Comparison of ENCODE assay signal across 9 mouse cellular contexts in the genomic region with DNA sequence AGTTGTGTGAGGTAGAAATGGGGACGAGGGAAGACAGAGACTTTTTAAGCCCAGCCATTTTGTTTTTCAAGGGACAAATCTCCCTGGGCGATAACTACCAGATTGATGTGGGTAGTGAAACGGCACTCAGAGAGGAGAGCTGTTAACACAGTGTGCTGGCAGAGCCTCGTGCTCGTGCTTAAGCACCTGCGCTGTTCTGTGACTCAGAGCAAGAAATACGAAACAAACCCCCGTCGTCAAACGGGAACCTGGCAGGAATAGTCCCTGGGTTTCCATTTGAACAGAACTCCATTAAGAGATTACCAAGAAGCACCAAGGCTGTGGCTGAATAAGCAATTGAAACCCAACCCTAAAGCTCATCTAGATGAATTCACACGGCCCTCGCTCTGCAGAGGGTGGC.
DNase-seq lines count a peak whose midpoint lies in the region; ATAC-seq and TF ChIP-seq lines count a peak whose summit lies in the region.
"Had no signal": no experiment of that assay in that cellular context is flagged by ENCODE, and none has a peak within 500 bp of the region (broad histone marks: within the 10 kb centered on the region; RNA-seq: fewer than 3 reads in every experiment).

No protein-coding gene starts in this region.

- no peak overlapping the region for H3K4me3 ChIP-seq in cerebellum, adult 2 months (replicated peaks; ENCODE audit: insufficient read depth, low read depth, low read length)
- no peak overlapping the region for H3K4me3 ChIP-seq in heart, embryonic 16.5 days (ENCODE audit: low read length)
- H3K4me3 ChIP-seq in neural tube, embryonic 12.5 days: no peak overlapping the region

- peak overlapping the region; percentile 21; the same call in 1 of the 2 replicates for H3K4me2 ChIP-seq in heart, embryonic 16.5 days (ENCODE audit: low read depth, low read length)
- H3K4me2 ChIP-seq in neural tube, embryonic 12.5 days (replicated peaks): 0 out of 2 replicates have a peak overlapping the region, but pooled peaks have one; percentile 3

- no peak for TF ChIP-seq POLR2A in cerebellum, adult 2 months (IDR thresholded peaks at IDR 0.05; ENCODE audit: borderline replicate concordance, insufficient read depth, low read length)

- H3K27ac ChIP-seq in cerebellum, adult 2 months (ENCODE audit: insufficient read depth, low read length): no peak overlapping the region
- H3K27ac ChIP-seq in heart, embryonic 16.5 days (ENCODE audit: low read length): no peak overlapping the region
- H3K27ac ChIP-seq in neural tube, embryonic 12.5 days: no peak overlapping the region

- TF ChIP-seq CTCF in cerebellum, adult 2 months (IDR thresholded peaks at IDR 0.05; ENCODE audit: borderline replicate concordance, insufficient read depth, low read depth, low read length): no peak

- DNase-seq in cerebellum, adult 2 months: peak; percentile 38 to 64
- no peak for DNase-seq in cerebellum, adult 11 months
- no peak for DNase-seq in heart, postnatal 10 days
- no peak for DNase-seq in neural tube, embryonic 10.5 days (ENCODE audit: extremely low spot score, low spot score)
- peak; percentile 77 to 80 for DNase-seq in right cerebral cortex, postnatal 36 days (ENCODE audit: low spot score in 2 of 2)
- no peak for DNase-seq in thymus, postnatal 0 days (ENCODE audit: low spot score)

- no peak overlapping the region for H3K9ac ChIP-seq in heart, embryonic 16.5 days (ENCODE audit: low read length)
- H3K9ac ChIP-seq in neural tube, embryonic 12.5 days: no peak overlapping the region

- intact Hi-C loops in heart, postnatal 10 days (cut with DNase I): no loop called here

- peaks cover 13% of the 10 kb centered on the region for H3K4me1 ChIP-seq in cerebellum, adult 2 months (ENCODE audit: control insufficient read depth, insufficient read depth, low read length)
- H3K4me1 ChIP-seq in heart, embryonic 16.5 days (ENCODE audit: control insufficient read depth, insufficient read depth, low read length): peaks cover 5% of the 10 kb centered on the region; the same call in 1 of the 2 replicates
- H3K4me1 ChIP-seq in neural tube, embryonic 12.5 days: peaks cover 36% of the 10 kb centered on the region

- 25% methylated on average over 12 of the region's 12 CpGs for WGBS in cerebellum, adult 2 months
- 49% methylated on average over 12 of the region's 12 CpGs for WGBS in heart, embryonic 16.5 days
- 58% methylated on average over 12 of the region's 12 CpGs for WGBS in neural tube, embryonic 12.5 days

- H3K27me3 ChIP-seq in cerebellum, adult 2 months (ENCODE audit: control insufficient read depth, insufficient read depth, low read length): no peaks in the 10 kb centered on the region
- H3K27me3 ChIP-seq in heart, embryonic 16.5 days (ENCODE audit: control insufficient read depth, insufficient read depth, low read length): no peaks in the 10 kb centered on the region
- H3K27me3 ChIP-seq in neural tube, embryonic 12.5 days (replicated peaks): no peaks in the 10 kb centered on the region
- H3K27me3 ChIP-seq: Patski had no signal

- H3K9me3 ChIP-seq in heart, embryonic 16.5 days (replicated peaks; ENCODE audit: control insufficient read depth, low read length): no peaks in the 10 kb centered on the region
- H3K9me3 ChIP-seq in neural tube, embryonic 12.5 days: no peaks in the 10 kb centered on the region

- ATAC-seq in heart, embryonic 16.5 days (replicated peaks; ENCODE audit: extremely low read depth, insufficient read depth, low FRiP score): 0 out of 2 replicates have a peak, but pooled peaks have one; percentile 32
- no peak for ATAC-seq in neural tube, embryonic 12.5 days (ENCODE audit: low FRiP score, low read depth)
- ATAC-seq: Patski had no signal

- H3K36me3 ChIP-seq in heart, embryonic 16.5 days (ENCODE audit: control insufficient read depth, insufficient read depth): no peaks in the 10 kb centered on the region
- no peaks in the 10 kb centered on the region for H3K36me3 ChIP-seq in neural tube, embryonic 12.5 days

Comparison
In these comparisons a context has a peak if more than half of its experiments do, and no peak if none do; other contexts are left out.
1. DNase-seq: peak in cerebellum, adult 2 months (2 of 2) and right cerebral cortex, postnatal 36 days (2 of 2); none in cerebellum, adult 11 months (single experiment), heart, postnatal 10 days (0 of 2), neural tube, embryonic 10.5 days (single experiment) and thymus, postnatal 0 days (single experiment).